Mouse (Mus musculus) kidney, postnatal 14 days (tissue): ENCODE data around the gene Mef2a.

Experiments
- DNase-seq: peaks from one replicate; pipeline ENCODE4 v3.0.0; 2022; ENCODE audit warnings: mixed read lengths

The Mef2a gene

DNA sequence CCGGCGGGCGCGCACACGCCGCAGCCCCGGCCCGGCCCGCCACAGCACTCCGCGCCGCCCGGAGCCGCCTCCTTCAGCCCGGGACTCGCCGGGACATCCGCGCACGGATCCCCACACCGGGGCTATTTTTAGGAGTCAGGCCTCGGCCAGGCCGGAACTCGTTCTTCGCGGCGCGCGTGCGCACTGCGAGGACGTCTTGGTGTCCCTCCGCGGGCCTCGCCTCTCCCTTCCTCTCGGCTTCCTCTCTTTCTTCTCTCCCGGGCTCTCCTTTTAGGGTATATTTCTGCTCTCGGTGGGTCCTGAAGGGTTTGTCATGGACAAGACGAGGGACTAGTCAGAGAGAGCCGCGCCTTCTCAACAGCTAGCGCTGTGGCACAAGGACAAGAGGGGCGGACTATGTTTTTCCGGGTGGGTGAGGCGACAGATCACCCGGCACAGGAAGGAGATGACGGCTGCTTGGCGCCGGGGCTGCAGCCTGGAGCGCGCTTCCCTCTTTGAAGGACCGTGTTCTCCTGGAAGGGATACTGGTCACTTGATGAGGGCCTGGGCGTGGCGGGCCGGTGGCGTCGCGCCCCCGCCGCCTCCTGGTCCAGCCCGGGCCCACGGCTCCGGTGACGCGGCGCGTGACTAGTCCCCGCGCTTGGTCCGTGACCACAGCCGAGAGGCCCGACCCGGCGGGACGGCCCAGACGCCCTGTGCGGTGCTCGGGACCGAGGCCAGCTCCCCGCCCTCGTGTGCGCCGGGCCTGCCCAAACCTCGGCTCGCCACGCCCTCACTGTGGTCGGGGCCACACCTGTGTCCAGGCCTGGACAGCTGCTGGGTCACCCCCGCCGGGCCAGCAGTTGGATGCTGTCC lies at the start of gene Mef2a:
Mef2a (minus strand) TSS at position 130 of the 855 bp plus-strand sequence.
- DNase-seq, result peak; percentile 98

DNA sequence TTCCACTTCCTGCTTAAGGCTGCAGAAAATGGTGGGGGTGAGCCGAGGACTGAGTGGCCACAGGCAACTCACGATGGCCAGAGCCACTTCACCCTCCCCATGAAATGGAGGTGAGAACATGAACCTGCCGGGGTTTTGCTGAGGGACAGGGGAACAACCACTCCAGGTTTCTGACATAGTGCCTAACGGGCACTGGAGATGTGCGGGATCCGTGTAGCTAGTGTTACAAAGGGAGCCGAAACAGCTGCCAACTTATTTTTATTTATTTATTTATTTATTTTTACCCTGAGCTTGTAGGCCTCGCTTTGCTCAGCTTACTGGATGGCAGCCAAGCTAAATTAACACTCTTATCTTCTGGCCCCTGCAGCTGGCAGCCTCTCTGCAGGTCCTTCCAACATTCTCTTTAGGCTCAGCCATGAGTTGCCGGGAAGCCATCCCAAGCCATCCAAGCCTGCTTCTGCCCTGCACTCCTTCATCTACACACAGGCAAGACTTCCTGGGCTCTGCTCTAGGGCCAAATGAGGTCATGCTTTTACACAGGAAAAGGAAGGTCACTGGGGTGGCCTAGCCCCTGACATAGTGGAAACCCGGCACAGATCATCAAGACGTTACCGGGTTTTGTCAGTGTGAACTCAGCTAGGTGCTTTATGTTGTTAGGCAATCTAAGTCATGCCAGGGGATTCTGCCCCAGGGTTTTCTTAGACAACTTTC lies 49.0 kb upstream of the Mef2a start:
- DNase-seq, result peak; percentile 63

DNA sequence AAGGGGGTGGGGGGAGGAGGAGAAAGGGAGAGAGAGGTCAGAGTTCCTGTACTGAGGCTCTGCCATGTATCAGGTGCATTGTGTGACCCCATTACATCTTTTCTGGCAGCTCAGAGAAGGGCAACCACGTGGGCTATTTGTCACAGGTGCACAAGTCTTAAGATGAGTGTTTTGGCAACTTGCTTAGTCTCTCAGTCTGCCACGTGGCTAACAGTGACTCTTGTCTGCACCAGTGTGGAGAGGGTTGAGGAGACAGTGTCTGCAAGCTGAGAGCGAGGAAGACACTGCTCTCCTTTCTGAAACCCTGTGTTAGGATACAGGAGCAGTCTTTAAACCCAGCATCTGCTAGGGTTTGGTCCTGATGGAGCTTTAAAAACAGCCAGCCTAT lies 48.4 kb upstream of the Mef2a start:
- no peak for DNase-seq

DNA sequence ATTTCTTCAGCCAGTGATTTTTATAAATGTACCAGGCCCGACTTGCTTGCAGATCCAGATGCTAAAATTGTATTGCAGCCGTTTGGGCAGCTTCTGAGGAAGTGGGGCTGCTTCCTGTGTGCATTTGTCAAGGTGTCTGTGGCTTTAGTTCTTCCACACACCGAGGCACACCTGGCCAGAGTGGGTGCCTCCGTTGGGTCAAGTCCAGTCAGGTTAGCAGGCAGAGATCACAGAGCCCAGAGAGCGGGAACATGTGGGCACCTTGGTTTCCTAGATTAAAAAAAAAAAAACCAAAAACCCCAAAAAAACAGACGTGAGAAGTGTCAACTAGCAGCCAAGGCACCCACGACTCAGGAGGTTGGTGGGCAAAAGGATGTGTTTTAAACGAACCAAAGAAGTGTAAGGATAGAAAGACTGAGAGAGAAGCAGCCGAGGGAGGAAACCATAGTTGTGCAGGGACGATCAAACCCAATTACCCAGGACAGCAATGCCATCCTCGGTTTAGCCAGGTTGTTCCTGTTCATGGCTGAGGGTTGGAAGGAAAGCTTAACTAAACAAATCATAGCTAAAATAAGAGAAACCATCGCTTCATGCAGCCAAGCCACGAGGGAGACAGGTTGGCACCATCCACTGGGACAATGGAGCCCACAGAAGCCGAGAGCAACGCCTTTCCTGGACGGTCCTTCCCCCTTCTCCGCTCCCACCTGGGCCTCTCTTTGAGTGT lies 47.1 kb upstream of the Mef2a start:
- no peak for DNase-seq

DNA sequence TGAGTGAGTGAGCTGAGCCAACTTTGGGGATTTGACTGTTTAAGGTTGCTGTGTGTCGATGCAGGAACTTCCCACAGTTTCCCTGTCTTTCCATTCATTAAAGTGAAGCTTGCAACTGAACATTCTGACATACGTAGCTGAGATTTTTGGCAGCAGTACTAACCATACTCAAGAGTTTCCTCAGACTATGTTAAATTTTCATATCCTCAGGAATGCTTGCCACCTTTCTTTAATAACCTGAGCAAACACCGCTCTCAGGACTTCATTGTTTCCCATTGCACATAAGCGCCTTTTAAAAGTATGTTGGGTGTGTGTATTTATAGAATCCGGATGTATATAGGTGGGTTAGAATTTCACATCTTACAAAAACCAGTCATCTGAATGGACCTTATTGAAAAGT lies 45.5 kb upstream of the Mef2a start:
- no peak for DNase-seq

DNA sequence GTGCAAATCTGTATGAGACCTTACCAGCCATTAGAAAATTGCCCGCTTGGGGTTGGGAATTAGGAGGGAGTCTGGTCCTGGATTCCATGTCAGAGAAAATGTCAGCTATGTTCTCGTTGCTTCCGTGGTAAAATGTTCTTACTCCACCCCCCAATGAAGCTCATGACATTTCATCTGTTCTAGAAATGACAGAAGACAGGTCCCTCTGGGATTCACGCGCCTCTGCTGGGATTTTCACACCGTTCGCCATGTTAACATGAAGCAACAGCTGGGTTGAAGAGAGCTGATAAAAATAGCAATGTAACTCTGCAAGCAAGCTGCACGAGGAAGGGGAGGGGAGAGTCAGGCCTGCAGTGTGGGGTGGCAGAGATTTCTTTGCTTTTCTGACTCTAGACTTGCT lies 42.1 kb upstream of the Mef2a start:
- no peak for DNase-seq

DNA sequence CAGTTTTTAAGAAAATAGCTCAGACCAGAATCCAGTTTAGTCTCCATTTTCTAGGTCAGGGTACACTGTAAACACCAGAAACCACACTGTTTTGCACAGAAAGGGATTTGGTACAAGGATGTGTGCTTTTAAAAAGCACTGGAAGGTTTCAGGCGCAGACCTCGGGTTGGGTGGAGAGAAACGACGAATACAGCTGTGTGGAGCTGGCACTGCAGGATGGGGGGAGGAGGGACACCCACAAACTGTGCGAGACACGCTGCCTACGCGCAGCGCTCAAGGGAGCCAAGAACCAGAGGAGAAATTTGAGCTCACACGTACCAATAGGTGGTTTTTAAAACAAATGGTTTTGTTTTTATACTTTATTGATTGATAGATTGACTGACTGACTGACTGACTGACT lies 40.0 kb upstream of the Mef2a start:
- DNase-seq, result no peak

DNA sequence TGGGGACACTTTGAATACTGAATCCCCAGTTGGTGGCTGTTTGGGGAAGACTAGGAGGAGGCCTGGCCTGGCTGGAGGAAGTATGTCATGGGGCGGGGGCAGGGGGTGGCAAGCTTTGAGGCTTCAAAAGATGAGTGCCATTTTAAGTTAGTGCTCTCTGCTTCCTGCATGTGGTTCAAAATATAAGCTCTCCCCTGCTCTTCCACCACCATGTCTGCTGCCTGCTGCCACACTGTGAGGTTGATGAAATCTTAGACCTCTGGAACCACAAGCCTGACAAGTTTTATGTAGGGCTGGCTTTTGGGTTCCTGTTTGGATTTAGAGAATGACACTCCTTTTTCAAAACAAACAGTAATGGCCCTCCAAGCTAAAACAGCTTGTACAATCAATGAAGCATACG lies 34.4 kb upstream of the Mef2a start:
- no peak for DNase-seq

DNA sequence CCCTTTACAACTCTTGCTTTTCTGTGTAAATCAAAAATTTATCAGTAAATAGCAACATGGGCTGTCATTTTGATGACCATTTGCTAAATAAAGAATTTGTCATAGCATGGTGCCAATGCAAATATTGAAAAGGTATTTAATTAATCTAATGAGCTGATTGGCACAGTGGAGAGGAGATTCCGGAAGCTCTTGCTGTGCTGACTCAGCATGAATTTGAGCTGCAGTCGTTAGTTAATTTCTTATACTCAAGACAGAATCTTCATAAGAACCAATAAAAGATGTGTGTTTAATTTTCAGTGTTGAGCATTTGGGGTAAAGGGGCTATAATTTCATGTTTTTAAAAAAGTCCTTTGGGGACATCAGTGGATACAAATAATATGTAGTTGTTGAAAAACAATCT lies 31.5 kb upstream of the Mef2a start:
- no peak for DNase-seq

DNA sequence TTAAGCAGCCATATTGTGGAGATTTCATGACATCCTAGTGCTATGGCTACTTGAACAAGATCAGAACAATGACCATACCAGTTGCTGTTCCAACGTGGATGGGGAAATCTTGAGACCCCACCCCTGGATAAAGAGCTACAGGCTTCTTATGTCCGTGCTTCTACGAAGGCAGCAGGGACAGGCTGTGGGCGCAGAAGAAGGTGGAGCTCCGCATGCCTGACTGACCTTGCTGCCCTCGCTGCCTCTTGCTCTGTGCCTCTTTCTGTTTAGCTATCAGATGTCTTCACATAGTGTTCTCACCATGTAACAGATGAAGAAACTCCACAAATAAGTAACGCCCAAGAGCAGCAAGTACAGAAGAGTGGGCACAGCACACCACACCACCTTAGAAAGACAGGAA lies 29.7 kb upstream of the Mef2a start:
- DNase-seq, result no peak

DNA sequence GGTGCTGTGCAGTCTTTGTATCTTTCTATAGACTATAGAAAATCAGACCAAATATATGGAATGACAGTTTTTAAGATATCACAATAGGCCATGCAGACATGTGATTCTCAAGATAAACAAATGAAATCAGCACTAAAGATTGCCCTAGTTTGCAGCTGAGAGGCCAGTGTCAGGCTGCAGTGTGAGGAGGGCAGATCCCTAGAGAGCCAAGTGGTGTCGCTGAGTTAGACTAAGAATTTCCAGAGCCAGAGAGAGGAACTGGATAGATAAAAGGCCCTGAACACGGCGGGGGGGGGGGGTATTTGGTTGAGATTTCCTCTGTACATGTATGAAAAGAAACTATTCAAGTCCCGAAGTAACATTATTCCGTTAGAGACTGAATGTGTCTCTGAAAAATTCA lies 28.7 kb upstream of the Mef2a start:
- DNase-seq, result peak; percentile 32

DNA sequence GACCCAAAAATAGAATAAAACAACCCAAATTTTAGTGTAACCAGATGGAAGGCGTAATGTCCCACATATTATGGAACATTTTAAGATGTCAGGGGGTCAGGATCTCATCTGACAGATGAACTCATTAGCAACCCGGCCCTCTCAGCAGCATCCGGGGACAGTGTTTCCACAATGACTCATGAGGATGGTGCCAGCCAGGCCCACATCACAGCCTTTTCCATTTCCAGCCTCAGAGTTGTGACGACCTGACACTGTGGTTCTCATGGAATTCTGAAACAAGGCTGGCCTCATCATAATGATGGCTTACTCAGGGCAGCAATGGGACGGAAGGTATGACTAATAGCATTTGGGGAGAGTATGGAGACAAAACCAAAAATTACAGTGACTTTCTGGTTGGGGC lies 18.1 kb upstream of the Mef2a start:
- DNase-seq, result no peak

DNA sequence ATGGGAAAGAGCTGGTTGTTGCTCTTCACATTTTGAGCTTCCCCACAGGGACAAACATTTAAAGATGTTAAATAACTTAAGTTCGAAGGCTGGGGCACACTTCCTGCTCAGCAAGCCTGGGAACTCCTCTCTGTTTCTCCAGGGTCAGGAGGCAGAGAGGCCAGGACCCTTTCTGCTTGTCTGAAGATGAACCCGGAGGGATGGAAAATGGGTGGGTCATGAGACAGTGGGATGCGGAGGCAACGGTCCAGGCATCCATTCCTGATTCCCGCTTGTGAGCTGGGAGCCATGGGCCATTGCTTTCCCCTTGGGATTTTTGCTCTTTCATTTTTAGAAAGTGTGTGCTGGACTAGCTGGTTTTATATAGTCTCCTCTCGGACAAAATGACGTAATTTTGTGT lies 17.4 kb upstream of the Mef2a start:
- DNase-seq, result peak; percentile 34

DNA sequence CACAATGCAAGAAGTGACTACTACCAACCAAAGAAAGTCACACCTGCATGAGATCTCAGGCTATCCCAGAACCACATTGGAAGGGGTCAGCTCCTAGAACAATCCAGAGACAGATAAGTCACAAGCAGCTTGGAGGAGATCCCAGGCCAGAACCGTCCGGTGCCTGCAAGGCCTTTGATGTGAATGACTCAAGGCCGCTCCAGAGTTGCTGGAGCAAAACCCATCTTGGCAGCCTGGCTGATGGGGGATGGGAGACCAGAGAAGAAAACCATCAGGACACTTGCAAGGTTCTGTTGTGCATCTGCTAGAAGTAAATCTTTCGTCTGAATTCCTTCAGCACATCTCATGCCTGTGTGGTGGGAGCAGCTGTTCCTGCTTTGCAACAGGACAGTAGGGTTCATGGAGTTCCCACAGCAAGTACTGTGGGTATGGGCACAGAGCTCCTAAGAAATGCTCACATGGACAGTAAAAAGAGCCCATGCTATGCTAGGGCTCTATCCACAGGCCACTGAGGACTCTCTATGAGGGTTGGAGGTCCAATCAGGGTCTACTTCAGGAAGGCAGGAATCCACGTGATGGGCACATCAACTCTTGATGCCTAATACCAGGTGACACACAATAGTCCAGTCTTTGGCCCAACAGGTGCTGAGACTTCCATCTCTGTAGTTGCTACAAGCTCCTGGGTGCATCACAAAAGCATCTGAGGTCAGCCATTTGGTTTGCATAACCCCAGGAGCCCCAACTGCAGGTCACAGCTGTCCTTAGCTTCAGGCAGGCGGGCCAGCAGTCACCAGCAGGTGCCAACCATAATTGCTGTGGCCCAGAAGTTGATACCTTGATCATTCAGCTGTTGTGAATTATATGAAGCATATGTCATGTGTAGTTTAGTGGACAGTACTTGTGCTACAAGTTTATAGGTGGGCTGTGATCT lies 12.5 kb upstream of the Mef2a start:
- no peak for DNase-seq

DNA sequence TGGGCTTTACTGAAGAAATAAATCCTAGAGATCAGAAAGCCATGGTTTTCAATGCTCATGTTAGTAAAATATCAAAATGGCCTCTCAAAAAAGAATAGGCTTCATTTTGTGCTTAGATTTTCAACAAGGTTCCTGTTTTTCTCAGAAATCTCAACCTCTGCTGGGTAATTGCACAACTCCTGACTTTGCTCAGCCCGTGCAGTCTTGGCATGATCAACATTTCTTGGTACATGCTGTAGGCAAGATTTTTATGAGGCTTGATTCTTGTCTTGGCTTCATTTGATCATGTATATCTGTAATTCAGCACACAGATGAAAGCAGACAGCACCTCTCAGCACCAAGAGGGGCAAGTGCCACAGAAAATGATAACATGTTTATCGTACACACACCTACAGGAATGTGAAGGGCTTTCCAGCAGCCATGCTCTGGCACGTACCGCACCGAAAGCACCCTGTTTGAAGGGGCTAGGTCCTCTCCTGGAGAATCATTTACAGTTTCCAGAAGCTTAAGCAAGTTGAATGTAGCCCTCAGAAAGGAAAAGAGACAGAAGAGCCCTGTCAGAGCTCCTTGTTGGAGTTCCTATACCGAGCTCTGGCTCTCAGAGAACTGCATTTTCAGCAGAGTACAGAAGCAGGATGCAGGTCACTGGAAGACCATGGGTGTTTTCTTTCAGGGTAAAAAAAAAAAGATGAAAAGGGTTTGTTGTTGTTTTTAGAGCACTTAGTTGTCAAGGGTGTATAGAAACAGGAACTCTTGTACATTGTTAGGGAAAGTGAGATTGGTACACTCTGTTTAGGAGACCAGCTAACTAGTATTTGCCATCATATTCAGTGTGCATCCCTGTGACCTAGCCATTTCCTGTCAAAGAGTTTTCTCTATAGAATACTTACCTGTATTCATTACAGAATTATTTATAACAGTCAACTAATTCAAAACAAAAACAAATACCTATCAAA lies 7.8 kb upstream of the Mef2a start:
- DNase-seq, result peak; percentile 20

DNA sequence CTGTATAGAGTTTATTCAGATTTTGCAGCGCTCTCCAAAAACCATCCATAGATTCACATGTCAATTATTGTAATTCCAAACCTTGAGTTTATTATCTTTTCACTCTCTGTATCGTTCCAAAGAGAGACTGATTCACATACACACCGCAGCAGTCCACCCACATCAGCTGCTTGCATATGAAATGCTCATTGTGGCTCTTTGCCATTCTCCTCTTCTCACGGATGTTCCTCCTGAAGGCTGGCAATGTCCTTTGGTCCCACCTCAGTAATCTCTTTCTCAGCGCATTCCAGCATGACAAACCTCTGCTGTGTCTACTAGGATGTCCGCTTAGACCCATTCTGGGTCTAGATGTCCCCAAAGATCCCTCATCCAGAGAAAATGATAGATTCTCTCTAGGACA lies 4.1 kb upstream of the Mef2a start:
- DNase-seq, result no peak

DNA sequence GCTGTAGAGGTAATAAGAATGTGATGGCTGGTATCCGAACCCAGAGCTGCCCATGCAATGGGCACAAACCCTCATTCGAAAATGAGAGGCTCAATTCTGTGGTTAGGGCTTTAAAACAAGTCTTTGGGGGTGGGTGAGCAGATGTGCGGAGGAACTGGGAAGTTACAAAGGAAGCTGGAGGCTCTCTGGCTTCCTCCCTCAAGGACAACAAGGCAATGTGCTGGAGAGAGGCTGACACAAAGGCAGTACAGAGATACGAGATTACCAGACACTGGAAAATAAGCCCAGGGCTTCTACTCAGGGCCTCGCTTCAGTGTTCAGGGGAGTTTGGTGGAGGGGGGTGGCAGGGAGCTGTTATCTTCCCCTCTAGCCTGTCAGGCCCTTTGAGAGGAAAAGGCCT lies 1.3 kb upstream of the Mef2a start:
- peak; percentile 31 for DNase-seq

DNA sequence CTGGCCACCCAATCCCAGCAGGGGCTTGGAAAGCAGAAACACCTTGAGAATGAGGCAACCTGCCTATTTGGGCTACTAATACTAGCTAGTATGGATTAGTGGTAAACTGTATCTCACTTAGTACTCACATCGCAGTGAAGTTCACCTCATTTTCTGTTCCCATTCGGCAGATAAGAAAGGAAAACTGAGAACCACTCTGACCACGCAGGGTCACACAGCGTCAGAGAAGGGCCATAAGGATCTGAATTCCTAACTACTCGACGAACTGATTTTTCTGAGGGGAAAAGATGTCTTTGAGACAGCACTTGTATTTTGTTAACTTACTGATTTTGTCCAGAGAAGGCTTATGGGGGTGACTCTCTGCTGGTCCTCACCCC lies 914 bp upstream of the Mef2a start:
- no peak for DNase-seq

DNA sequence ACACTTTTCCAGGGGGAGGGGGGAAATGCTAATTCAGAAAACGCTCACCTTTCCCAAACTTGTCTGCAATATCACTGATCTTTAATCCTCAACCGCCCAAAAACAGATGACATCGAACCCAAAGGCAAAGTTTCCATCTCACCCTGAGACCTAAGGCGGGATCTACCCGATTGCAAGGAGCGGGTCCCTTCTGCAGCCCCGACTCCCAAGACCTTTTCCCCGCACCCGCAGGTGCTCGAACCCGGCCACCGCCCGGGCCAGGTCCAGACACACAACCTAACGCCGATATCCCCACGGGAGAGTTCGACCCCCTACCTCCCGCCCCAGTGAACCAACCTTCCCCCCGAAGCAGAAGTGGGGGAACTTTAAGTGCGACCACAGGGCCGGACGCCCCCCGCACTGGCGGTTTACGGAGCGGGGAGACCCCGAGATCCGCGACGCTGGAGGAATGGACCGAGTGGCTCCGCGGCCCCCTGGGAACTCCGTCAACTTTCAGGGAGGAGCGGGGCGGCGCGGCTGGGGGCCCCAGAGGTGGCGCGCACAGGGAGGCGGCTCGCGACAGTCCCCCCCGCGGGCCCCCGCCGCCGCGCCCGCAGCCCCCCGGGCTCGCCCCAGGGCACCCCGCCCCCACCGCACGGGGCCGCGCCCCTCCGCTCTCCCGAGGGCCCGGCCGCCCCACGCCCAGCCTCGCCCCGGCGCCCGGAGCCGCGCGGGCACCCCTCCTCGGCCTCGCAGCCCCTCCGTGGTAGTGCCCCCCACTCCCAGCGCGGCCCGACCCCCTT lies 576 bp downstream of the Mef2a start:
- DNase-seq, result no peak

DNA sequence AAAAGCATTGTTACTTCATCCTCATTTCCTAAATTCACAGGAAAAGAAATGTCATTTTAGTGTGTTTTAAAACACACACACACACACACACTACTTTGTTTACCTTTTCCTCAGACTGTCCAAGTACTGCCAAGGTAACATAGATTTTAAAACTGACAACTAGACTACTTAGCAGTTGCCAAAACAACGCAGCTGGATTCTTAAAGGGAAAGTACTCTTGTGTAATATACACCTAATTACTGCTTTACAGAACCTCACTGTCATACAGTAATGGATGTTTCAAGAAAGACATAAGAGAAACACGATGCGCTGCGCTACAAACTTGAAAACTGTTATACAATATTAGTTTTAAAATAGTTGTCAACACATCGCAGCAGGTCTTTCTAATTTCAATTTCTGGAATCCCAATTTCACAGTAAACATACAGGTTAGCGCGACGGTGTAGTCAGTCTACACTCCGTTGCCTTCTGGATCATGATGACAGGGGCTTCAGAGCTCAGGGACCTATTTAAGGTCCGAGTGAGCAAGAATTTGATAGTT lies 1.2 kb downstream of the Mef2a start:
- peak; percentile 10 for DNase-seq
